Mouse (Mus musculus) bone marrow, adult 2 months (tissue): Measurements from ENCODE around the gene Ppa2. TPM values are rescaled to one million over a fixed set of nuclear protein-coding genes. Genes with fewer than 3 reads are reported as not detected.
A peak's percentile ranks its signal among the peaks of the same experiment; 100 is the strongest.

Experiments used
- H3K27ac ChIP-seq: fragments of 200-500 bp; 2 replicates; pipeline ENCODE4 v1.5.1; 2012; ENCODE audit warnings: low read depth, mild to moderate bottlenecking, control low read depth, inconsistent platforms, low read length; ENCODE audit not compliant: control insufficient read depth, poor library complexity, insufficient read depth
- H3K4me1 ChIP-seq: fragments of 200-500 bp; 2 replicates; pipeline ENCODE4 v1.6.1; 2011; ENCODE audit warnings: low read length; ENCODE audit not compliant: control insufficient read depth, insufficient read depth
- H3K4me3 ChIP-seq: fragments of 200-500 bp; replicated peaks from 2 replicates; pipeline ENCODE3; 2011; ENCODE audit warnings: mild to moderate bottlenecking, low read depth, low read length, control low read depth; ENCODE audit not compliant: control insufficient read depth
- CTCF ChIP-seq: fragments of 200-500 bp; IDR thresholded peaks from 2 replicates; pipeline ENCODE4 v1.5.1; 2011; ENCODE audit warnings: low read length, control low read depth; ENCODE audit not compliant: control insufficient read depth, insufficient read depth
- POLR2A ChIP-seq: fragments of 200-500 bp; IDR thresholded peaks from 2 replicates; pipeline ENCODE4 v1.6.1; 2011; ENCODE audit warnings: low read depth, mild to moderate bottlenecking, control low read depth, low read length, borderline replicate concordance; ENCODE audit not compliant: control insufficient read depth
- WGBS: fragments of 180-500 bp; shearing (Covaris S2); methylation state at CpG from one replicate; pipeline ENCODE4 v1.1.7; 2018; 5-methylcytosine and 5-hydroxymethylcytosine counted together
- polyA plus RNA-seq: library from polyadenylated mRNA; stranded (reverse); fragments of >200 nt; gene quantifications from 2 replicates; pipeline ENCODE4 v1.2.4, GENCODE M21; 2011; ENCODE audit warnings: low replicate concordance; ENCODE audit not compliant: missing spikeins, insufficient read depth, insufficient read length

Gene Ppa2
- polyA plus RNA-seq, 1 experiment = 27.3 TPM

DNA sequence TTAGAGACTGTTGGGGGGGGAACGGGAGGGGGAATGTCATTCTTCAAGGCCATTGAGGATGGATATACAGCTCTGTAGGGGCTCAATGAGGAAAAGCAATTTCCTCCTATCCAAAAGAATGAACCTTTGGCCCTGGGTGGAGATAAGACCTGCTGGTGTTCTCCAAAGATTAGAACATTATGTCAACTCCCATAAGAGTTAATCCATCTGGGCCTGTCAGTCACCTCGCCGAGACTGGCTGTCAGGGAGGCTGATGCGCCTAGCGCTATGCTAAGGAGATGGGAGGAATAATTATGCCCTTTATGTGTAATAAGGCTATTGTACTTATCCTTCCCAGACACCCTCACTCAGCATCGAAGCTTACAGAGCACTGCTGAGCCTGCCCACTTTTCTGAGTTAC is 2.9 kb downstream of the Ppa2 start:
- WGBS = 81% methylated on average over 6 of the region's 6 CpGs
- Histone ChIP-seq H3K4me1 (no peaks in the 10 kb centered on the region), H3K27ac (no peak overlapping the region), H3K4me3 (no peak overlapping the region)
- TF ChIP-seq CTCF (no peak), POLR2A (no peak)

DNA sequence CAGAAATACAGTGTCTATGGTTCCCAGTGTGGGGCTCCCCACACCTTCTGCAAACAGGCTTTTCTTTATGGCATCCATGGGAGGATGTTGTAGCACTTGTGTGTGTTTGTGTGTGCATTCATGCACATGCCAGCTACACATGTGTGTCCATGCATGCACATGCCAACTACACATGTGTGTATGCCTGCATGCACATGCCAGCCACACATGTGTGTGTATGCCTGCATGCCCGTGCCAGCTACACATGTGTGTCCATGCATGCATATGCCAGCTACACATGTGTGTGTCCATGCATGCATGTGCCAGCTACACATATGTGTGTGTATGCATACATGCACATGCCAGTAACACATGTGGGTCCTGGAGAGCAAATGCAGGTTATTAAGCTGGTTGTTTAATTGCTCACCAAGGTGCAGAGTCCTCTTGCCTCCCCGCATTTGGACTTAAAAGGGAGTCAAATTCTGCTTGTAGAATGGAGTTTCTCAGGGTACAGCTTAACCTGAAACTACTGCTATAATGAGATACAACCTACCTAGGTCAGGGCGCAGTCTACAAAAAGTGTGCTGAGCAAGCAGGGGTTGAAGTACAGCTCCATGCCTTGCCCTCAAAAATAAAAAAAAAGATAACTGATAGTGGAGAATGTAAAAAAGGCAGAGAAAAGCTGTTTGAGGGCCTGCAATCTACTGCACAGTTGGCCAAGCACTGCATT is 3.7 kb downstream of the Ppa2 start:
- TF ChIP-seq CTCF = no peak
- TF ChIP-seq POLR2A = no peak
- H3K4me1 ChIP-seq = no peaks in the 10 kb centered on the region
- no peak overlapping the region for H3K27ac ChIP-seq
- WGBS = 88% methylated on average over 3 of the region's 3 CpGs
- H3K4me3 ChIP-seq = no peak overlapping the region

DNA sequence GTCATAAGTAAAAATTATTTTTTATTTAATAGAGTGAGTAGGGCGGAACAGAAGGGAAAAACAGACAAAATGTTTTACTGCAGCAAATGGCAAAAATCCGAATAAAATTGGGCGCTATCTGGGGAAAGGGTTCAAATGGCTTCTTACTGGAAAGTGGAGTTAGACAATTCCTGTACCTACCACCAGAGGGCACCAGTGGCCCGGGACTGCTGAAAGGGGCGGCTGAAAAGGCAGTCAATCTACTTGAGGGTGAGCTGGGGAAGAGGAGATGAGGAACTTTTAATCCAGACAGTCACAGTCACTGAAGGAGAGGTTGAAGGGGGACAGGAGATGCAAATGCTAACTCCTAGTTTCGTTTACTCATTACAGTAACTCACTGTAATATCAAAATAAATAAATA is 4.6 kb downstream of the Ppa2 start:
- H3K4me1 ChIP-seq = no peaks in the 10 kb centered on the region
- TF ChIP-seq CTCF (peak; percentile 93), POLR2A (no peak)
- H3K4me3 ChIP-seq = no peak overlapping the region
- no peak overlapping the region for H3K27ac ChIP-seq
- WGBS = 18% methylated on average over 6 of the region's 6 CpGs

DNA sequence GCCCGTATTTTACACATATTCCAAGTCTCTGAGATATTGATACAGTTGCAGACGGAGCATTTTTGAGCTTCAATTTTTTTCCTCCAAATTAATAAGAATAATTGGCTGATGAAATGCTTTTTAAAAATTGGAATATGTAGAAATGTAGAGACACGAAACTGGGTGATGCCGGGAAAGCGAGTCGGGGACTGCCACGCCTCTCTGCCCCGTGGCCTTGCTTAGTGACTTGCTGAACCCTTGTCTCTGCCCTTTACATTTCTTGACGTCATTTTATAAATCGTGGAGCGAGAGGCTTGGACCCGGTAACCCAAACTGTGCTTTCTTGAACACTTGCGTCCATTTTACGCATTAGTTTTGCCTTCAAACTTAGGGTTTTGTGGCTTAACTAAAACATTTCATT is 5.1 kb downstream of the Ppa2 start:
- TF ChIP-seq POLR2A (no peak), CTCF (no peak)
- H3K4me3 ChIP-seq = no peak overlapping the region
- H3K27ac ChIP-seq = no peak overlapping the region
- 90% methylated on average over 14 of the region's 14 CpGs for WGBS
- H3K4me1 ChIP-seq = no peaks in the 10 kb centered on the region

DNA sequence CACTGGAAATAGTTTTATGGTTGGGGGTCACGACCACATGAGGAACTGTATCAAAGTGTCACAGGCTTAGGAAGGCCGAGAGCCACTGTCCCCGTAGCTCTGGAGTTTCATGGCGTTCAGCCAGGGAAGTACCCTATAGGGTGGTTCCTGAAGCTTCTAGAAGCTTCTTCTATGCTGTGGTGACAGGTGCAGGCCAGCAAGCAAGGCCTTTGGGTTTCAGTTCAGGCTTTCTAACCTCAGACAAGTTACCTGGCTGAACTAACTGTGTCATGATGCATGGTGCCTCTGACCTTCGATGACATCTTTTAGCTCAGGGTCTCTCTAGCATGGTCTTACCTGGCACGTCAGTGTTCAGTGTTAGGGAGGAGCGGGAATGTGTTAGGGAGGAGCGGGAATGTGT is 5.7 kb downstream of the Ppa2 start:
- 77% methylated on average over 8 of the region's 8 CpGs for WGBS
- TF ChIP-seq CTCF = no peak
- no peak for TF ChIP-seq POLR2A
- no peak overlapping the region for H3K27ac ChIP-seq
- H3K4me1 ChIP-seq = no peaks in the 10 kb centered on the region
- H3K4me3 ChIP-seq = no peak overlapping the region

DNA sequence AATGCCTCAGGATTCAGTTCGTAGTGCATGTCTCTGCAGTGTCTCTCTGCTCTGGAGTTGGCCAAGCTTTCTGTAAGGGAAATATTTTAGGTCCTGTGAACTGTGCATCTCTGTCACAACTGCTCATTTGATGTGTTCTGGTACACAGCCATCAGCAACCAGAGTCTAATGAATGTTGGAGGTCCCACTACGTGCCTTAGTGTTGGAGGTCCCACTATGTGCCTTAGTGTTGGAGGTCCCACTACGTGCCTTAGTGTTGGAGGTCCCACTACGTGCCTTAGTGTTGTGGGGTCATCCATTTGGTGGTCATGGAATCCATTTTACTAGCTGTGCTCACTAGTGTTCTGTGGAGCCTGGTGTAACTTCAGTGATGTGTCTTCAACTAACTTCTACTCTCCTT is 7.9 kb downstream of the Ppa2 start:
- TF ChIP-seq POLR2A (no peak), CTCF (no peak)
- Histone ChIP-seq H3K4me3 (no peak overlapping the region), H3K27ac (no peak overlapping the region), H3K4me1 (no peaks in the 10 kb centered on the region)
- WGBS = 84% methylated on average over 4 of the region's 4 CpGs

DNA sequence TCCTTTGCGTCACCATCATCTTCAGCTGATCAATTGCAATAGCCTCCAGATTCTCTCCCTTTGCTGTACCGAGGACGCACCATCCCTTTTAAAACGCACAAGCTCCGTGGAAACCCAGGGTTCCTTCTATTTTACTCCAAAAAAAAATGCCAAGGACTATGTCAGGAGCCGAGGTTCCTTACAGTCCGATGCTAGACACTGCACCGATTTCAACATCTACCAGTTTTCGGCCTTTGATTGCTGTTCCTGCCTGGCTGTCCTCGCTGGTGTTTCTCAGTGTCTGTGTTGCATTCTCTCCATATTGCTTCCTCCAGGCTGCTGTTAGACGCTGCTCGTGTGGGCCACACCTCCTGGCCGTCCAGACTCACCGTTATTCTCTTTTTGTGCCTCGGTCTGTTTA is 8.7 kb downstream of the Ppa2 start:
- TF ChIP-seq CTCF (no peak), POLR2A (no peak)
- 80% methylated on average over 15 of the region's 15 CpGs for WGBS
- Histone ChIP-seq H3K4me3 (no peak overlapping the region), H3K27ac (no peak overlapping the region), H3K4me1 (no peaks in the 10 kb centered on the region)

DNA sequence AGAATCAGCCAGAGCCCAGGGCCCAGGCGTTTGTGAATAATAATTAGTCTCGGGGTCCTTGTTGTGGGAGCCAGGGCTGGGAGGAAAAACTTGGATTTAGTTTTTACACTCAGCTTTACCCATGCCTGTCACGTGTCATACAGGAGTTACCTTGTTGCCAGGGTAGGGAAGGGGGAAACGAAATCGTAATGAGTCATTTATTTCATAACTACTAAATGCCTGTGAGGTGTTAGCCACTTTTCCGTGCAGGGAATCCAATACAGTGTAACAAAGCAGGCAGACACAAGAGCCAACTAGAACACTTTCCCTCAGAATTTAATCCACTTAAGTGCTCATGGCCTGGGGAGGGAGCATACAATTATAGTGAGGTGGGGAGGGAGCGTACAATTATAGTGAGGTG is 9.9 kb downstream of the Ppa2 start:
- 74% methylated on average over 7 of the region's 7 CpGs for WGBS

DNA sequence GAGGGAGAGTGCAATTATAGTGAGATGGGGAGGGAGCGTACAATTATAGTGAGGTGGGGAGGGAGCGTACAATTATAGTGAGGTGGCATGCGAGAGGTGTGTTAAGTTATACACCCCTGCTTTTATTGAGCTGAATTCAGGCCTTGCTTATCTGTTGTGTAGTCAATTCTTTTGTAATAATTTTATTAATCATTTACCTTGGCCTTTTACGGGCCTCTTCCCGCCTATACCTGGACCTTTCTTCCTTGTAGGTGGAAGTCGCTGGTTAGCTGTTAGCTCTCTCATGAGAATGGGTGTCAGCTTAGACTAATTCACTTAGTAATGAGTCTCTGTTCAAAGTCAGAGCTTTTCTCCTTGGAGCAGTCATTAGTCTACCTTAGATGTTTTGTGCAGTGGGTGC is 10.4 kb downstream of the Ppa2 start:
- H3K4me1 ChIP-seq = no peaks in the 10 kb centered on the region

More for the DNA sequence above, 9.9 kb downstream of the Ppa2 start:
- no peaks in the 10 kb centered on the region for H3K4me1 ChIP-seq
- TF ChIP-seq CTCF (no peak), POLR2A (no peak)
- H3K4me3 ChIP-seq = no peak overlapping the region
- no peak overlapping the region for H3K27ac ChIP-seq

More for the DNA sequence above, 10.4 kb downstream of the Ppa2 start:
- TF ChIP-seq CTCF = no peak
- no peak for TF ChIP-seq POLR2A
- H3K27ac ChIP-seq = no peak overlapping the region
- WGBS = 93% methylated on average over 6 of the region's 6 CpGs
- H3K4me3 ChIP-seq = no peak overlapping the region
